Mouse (Mus musculus): ENCODE data around the gene Jak1. TPM values are rescaled to one million over a fixed set of nuclear protein-coding genes. Genes with fewer than 3 reads are reported as not detected.
"Not testable (repeated sequence)": the region's sequence is repeated elsewhere in the genome, so short reads cannot be mapped to it uniquely, and the experiment has no call there.

Gene Jak1
- polyA plus RNA-seq, 1 experiment from 2014 or later: 72.2 TPM

DNA sequence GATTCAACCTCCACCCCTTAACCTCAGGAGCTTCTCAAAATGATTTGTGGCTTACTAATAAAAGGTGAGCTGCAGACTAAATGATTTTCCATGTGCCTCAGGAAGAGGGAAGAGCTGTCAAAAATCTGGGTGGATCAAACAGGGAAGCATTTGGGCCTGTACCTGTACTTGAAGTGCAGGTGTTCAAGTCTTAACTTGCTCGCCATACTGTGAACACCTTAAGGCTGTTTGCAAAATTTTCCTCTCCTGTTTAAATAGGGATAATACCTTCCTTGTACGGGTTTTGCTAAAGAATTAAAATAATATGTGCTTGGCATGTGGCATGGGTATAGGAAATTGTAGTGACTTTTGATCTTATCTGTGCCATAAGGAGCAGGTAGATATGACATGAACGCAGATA, 5.7 kb upstream of the Jak1 start:
- H3K36me3 ChIP-seq: no peaks in the 10 kb centered on the region
- ATAC-seq (ENCODE audit: insufficient number of reproducible peaks, insufficient read depth, low FRiP score, low TSS enrichment, low read depth): no peak
- H3K4me3 ChIP-seq: no peak overlapping the region
- no peaks in the 10 kb centered on the region for H3K27me3 ChIP-seq
- H3K4me2 ChIP-seq: no peak overlapping the region
- no peak overlapping the region for H3K9ac ChIP-seq
- no peaks in the 10 kb centered on the region for H3K9me3 ChIP-seq
- no peaks in the 10 kb centered on the region for H3K4me1 ChIP-seq
- no peak overlapping the region for H3K27ac ChIP-seq
- 74% methylated on average over 3 of the region's 3 CpGs for WGBS

DNA sequence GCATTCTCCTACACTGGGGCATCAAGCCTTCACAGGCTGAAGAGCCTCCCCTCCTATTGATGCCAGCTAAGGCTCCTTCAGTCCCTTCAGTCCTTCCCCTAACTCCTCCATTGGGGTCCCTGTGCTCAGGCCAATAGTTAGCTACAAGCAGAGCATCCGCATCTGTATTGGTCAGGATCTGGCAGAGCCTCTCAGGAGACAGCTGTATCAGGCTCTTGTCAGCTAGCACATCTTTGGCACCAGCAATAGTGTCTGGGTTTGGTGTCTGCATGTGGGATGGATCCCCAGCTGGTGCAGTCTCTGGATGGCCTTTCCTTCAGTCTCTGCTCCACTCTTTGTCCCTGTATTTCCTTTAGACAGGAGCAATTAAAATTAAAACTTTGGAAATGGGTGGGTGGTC, 3.4 kb upstream of the Jak1 start:
- not testable (repeated sequence) for H3K27me3 ChIP-seq; H3K9me3 ChIP-seq; ATAC-seq (ENCODE audit: insufficient number of reproducible peaks, insufficient read depth, low FRiP score, low TSS enrichment, low read depth); H3K27ac ChIP-seq; H3K9ac ChIP-seq; H3K4me1 ChIP-seq; H3K36me3 ChIP-seq; H3K4me2 ChIP-seq; H3K4me3 ChIP-seq
- WGBS: 67% methylated on average over 1 of the region's 1 CpGs

DNA sequence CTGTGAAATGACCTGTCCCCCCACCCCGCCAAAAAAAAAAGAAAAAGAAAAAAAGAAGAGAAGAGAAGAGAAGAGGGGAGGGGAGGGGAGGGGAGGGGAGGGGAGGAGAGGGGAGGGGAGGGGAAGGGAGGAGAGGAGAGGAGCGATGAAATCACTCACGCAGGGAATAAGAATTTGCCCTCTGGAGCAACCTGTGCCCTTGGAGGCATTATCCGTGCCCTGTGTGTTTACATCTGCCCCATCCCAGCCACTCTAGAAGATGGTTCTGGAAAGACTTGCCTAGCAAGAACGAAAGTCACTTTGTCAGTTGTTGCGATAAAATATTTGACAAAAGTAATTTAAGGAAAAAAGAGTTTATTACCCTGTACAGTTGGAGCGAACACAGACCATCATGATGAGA, 441 bp upstream of the Jak1 start:
- WGBS: 27% methylated on average over 6 of the region's 7 CpGs
- Histone ChIP-seq H3K27me3 (no peaks in the 10 kb centered on the region), H3K4me1 (peaks cover 6% of the 10 kb centered on the region), H3K36me3 (no peaks in the 10 kb centered on the region), H3K27ac (0 out of 2 replicates have a peak overlapping the region, but pooled peaks have one; percentile 74), H3K9me3 (no peaks in the 10 kb centered on the region), H3K4me3 (peak overlapping the region; percentile 80), H3K4me2 (peak overlapping the region; percentile 80), H3K9ac (no peak overlapping the region)
- no peak for ATAC-seq (ENCODE audit: insufficient number of reproducible peaks, insufficient read depth, low FRiP score, low TSS enrichment, low read depth)

DNA sequence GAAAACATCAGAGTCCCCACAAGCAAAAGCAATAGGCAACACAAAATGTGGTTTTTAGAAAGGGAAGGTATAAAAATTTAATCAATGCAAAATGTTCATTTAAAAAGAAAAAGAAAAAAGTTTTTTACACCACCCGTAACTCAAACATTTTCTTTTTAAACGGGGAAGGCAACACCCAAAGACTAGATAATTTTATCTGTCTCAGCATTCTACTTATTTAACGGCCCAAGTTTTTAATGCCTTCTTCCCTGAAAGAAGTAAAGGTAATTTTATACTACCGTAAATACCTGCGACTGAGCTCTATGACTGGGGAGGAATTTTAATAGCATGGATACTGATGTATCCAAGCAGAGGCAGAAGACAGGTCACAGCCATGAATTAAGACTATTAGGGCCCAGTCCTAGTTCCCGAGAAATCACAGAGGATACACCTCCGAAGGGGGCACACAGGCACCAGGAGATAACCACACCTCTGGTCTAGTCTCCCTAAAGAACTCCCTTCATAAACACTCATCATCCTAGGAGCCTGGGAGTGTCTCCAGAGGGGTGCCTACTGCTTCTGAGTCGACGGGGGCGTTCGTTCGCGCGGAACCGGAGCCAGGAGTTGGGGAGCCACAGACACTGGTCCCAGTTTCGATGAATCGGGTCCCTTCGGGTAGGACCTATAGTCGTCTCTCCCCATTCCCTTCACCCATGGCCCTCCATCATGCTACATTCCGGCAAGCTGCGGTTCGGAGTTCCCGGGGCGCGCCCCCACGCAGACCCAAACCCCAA, 928 bp downstream of the Jak1 start:
- H3K4me1 ChIP-seq: peaks cover 6% of the 10 kb centered on the region
- 0 out of 2 replicates have a peak overlapping the region, but pooled peaks have one; percentile 74 for H3K27ac ChIP-seq
- H3K9ac ChIP-seq: peak overlapping the region; percentile 88
- H3K27me3 ChIP-seq: no peaks in the 10 kb centered on the region
- ATAC-seq (ENCODE audit: insufficient number of reproducible peaks, insufficient read depth, low FRiP score, low TSS enrichment, low read depth): 0 out of 2 replicates have a peak, but pooled peaks have one; percentile 10
- WGBS: 4% methylated on average over 26 of the region's 26 CpGs
- H3K4me3 ChIP-seq: peak overlapping the region; percentile 80
- H3K36me3 ChIP-seq: no peaks in the 10 kb centered on the region
- H3K9me3 ChIP-seq: no peaks in the 10 kb centered on the region
- H3K4me2 ChIP-seq: peak overlapping the region; percentile 80

DNA sequence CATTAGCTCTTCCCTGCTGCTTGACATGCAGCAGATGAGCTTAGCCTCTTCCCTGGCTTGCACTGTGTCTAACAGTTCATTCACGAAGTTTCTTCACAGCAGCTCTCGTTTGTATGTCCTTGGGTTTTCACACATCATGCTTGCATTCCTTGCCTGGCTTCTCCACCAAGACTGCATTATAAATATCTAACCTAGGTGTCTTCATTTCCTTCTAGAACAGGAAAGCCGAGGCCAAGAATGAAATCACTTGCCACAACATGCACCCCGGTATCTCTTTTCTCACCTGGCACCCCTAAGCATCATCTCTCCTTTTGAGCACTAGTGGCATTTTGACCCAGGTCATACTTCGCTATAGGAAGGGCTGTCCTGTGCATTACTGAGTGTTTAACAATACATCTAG, 3.5 kb downstream of the Jak1 start:
- no peaks in the 10 kb centered on the region for H3K9me3 ChIP-seq
- H3K27me3 ChIP-seq: no peaks in the 10 kb centered on the region
- no peak for ATAC-seq (ENCODE audit: insufficient number of reproducible peaks, insufficient read depth, low FRiP score, low TSS enrichment, low read depth)
- no peak overlapping the region for H3K9ac ChIP-seq
- no peak overlapping the region for H3K4me2 ChIP-seq
- no peaks in the 10 kb centered on the region for H3K36me3 ChIP-seq
- peaks cover 6% of the 10 kb centered on the region for H3K4me1 ChIP-seq
- no peak overlapping the region for H3K27ac ChIP-seq
- no peak overlapping the region for H3K4me3 ChIP-seq
- 76% methylated on average over 5 of the region's 5 CpGs for WGBS

DNA sequence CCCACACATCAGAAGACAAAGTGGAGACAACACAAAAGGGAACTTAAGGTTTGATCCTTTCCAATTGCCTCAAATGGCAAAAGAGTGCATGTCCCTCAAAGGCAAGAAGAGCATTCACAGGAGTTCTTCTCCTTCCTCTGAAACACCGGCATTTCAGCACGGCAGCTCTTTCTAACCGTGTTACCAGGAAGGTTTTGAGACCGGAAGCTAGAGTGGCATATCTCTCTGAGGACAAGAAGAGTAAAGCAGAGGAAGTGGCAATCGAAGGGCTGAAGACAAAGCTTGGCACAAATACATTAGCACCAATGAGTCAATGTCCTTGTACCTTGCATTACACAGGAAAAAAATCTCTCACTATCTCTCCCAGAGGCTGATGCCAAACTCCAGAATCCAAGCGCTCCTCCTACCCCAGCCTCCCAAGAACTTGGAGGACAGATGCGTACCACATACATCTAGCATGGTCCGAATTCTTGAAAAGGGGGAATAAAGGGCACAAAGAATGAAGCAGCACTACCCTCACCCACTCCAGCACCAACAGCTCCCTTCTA, 4.3 kb downstream of the Jak1 start:
- no peaks in the 10 kb centered on the region for H3K36me3 ChIP-seq
- peaks cover 6% of the 10 kb centered on the region for H3K4me1 ChIP-seq
- no peak overlapping the region for H3K4me3 ChIP-seq
- H3K4me2 ChIP-seq: no peak overlapping the region
- no peak overlapping the region for H3K27ac ChIP-seq
- H3K27me3 ChIP-seq: no peaks in the 10 kb centered on the region
- H3K9me3 ChIP-seq: no peaks in the 10 kb centered on the region
- WGBS: 81% methylated on average over 8 of the region's 8 CpGs
- no peak for ATAC-seq (ENCODE audit: insufficient number of reproducible peaks, insufficient read depth, low FRiP score, low TSS enrichment, low read depth)
- H3K9ac ChIP-seq: no peak overlapping the region

DNA sequence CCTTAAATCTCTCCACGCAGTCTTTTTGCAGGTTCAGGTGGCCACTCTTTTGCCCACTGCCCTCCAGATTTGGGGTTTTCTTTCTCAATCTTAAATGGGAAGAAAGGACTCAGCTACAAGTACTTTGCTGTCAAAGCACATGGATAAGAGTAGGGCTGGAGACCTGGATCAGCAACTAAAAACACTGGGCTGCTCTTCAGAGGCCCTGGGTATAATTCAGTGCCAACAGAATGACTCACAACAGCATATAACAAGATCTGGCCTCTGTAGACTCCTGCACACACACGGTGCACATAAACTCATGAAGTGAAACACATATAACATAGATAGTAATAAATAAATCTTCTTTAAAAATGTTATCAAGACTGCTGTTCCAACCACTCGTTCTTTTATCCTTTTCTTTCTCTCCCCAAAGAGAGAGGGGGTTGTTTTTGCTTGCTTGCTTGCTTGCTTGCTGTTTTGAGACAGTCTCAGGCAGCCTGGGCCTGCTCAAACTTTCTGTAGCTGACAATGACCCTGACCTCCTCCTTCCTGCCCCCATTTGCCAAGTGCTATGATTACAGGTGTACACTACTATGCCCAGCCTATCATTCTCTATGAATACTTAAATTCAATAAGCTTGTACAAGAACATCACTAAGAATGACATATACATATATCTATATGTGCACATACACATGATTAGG, 8.4 kb downstream of the Jak1 start:
- H3K9ac ChIP-seq: no peak overlapping the region

DNA sequence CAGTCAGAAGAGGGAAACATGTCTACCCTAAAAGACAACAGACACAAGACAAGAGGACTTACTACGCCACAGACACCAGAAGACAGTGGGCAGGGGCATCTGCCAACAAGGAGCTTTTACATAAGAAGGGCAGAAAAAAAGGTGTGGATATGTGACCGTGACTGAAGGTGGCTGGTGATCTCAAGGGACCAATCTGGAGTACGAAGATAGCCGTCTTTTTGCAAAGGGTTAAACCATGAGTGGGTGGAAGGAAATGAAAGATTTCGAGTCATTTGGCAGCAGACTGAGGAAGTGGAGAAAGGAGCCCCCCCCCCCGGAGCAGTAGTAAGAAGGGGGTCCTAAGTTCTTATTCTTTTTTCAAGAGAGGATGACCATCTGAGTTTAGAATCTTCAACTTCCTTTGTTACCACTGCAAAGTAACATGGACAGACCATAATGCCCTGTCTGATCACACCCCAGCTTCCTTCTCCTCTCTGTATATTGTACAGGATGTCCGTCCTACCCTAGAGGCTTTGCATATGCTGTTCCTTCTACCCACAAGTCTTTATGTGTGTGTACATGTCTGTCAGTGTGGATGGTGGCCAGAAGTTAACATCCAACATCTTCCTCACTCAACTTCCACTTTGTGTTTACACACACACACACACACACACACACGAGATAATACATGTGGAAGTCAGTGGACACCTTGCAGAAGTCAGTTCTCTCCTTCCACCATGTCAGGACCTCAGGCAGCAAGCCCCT, 10.3 kb downstream of the Jak1 start:
- H3K9me3 ChIP-seq: no peaks in the 10 kb centered on the region
- H3K27me3 ChIP-seq: no peaks in the 10 kb centered on the region
- peaks cover 13% of the 10 kb centered on the region; the same call in 1 of the 2 replicates for H3K4me1 ChIP-seq
- H3K27ac ChIP-seq: no peak overlapping the region
- no peak overlapping the region for H3K9ac ChIP-seq
- H3K4me3 ChIP-seq: no peak overlapping the region
- H3K36me3 ChIP-seq: no peaks in the 10 kb centered on the region
- no peak overlapping the region for H3K4me2 ChIP-seq
- WGBS: 75% methylated on average over 8 of the region's 8 CpGs
- ATAC-seq (ENCODE audit: insufficient number of reproducible peaks, insufficient read depth, low FRiP score, low TSS enrichment, low read depth): no peak

More for the DNA sequence above, 8.4 kb downstream of the Jak1 start:
- Histone ChIP-seq H3K9me3 (no peaks in the 10 kb centered on the region), H3K27me3 (no peaks in the 10 kb centered on the region), H3K4me3 (no peak overlapping the region), H3K4me1 (peaks cover 13% of the 10 kb centered on the region; the same call in 1 of the 2 replicates), H3K4me2 (no peak overlapping the region), H3K27ac (no peak overlapping the region), H3K36me3 (no peaks in the 10 kb centered on the region)
- ATAC-seq (ENCODE audit: insufficient number of reproducible peaks, insufficient read depth, low FRiP score, low TSS enrichment, low read depth): no peak
- WGBS: 85% methylated on average over 3 of the region's 3 CpGs

DNA sequence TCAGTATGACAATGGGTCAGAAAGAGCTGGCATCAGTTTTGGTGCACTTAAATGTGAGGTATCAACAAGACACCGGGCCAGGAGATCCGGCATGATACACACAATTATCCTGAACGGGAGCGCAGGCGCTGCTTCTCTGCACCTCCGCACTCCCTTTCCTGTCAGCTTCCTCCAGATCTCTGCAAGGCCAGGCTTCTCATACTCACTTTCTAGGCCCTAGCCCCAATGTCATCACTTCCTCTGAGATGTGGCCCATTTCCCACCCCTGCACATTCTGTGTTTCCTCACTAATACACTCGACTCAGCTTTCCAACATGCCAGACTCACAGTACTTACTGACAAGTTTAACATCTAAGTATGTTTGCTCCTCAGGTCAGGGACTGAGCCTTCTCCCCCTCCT, 11.1 kb downstream of the Jak1 start:
- ATAC-seq (ENCODE audit: insufficient number of reproducible peaks, insufficient read depth, low FRiP score, low TSS enrichment, low read depth): no peak
- 90% methylated on average over 7 of the region's 7 CpGs for WGBS
- Histone ChIP-seq H3K9me3 (no peaks in the 10 kb centered on the region), H3K9ac (no peak overlapping the region), H3K4me2 (no peak overlapping the region), H3K4me3 (no peak overlapping the region), H3K36me3 (no peaks in the 10 kb centered on the region), H3K27ac (no peak overlapping the region), H3K4me1 (peaks cover 13% of the 10 kb centered on the region; the same call in 1 of the 2 replicates), H3K27me3 (no peaks in the 10 kb centered on the region)

DNA sequence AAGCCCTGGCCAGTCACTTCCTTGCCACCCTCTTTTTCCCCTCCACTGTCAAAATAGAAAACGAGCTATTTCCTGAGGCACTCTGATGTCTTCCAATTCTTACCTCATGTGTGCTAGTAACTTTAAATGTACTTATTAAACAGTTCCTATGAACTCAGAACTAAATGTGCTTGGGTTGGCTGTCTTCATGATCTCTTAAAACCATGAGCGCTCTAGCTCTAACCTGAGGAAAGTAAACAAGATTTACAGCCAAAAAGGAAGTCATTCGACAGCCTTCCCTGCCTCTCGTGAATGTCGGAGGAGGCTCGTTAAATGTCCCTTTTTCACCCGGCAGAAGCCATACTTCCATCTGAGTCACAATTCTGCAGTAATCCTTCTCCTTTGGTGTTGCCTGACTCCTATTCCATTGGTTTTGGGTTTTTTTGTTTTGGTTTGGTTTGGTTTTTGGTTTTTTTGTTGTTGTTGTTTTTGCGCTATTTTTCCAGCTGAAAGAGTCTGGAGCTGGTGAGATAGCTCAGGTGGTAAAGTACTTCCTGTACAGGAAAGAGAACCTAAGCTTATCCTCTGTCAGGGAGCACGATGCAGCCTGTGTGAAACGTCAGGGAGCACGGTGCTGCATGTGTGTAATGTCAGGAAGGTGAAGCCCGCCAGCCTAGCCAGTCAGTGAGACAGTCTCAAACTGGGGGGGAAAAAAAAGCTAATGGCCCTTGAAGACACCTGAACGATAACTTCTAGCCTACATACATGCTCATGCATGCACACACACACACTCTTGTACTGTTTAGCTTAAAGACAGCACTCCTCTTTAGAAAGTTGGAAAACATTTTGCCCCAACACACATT, 12.1 kb downstream of the Jak1 start:
- ATAC-seq (ENCODE audit: insufficient number of reproducible peaks, insufficient read depth, low FRiP score, low TSS enrichment, low read depth): no peak
- Histone ChIP-seq H3K27ac (no peak overlapping the region), H3K27me3 (no peaks in the 10 kb centered on the region), H3K4me3 (no peak overlapping the region), H3K9me3 (no peaks in the 10 kb centered on the region), H3K36me3 (no peaks in the 10 kb centered on the region), H3K4me1 (peaks cover 13% of the 10 kb centered on the region; the same call in 1 of the 2 replicates), H3K4me2 (no peak overlapping the region), H3K9ac (no peak overlapping the region)
- 78% methylated on average over 13 of the region's 13 CpGs for WGBS

DNA sequence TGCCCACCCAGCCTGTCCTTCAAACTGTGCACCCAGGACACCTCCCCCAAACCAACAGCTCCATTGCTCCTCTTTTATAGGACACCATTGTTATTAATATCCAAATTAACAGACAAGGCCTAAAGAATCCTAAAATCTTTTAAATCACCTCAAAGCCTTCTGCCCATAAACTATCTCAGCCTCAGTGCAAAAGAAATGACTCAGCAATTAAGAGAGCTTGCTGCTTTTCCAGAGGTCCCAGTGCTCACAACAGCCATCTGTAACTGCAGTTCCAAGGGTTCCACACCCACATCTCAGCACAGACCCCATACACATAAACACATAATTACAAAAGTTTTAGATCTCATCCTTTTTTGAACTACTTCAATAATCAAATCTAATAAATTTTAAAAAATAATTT, 13.1 kb downstream of the Jak1 start:
- H3K27ac ChIP-seq: no peak overlapping the region
- no peak for ATAC-seq (ENCODE audit: insufficient number of reproducible peaks, insufficient read depth, low FRiP score, low TSS enrichment, low read depth)
- no peaks in the 10 kb centered on the region for H3K36me3 ChIP-seq
- H3K9ac ChIP-seq: no peak overlapping the region
- H3K4me1 ChIP-seq: peaks cover 21% of the 10 kb centered on the region
- no peaks in the 10 kb centered on the region for H3K27me3 ChIP-seq
- no peaks in the 10 kb centered on the region for H3K9me3 ChIP-seq
- no peak overlapping the region for H3K4me3 ChIP-seq
- no peak overlapping the region for H3K4me2 ChIP-seq
